Mouse (Mus musculus) CD4-positive, CD25-positive, alpha-beta regulatory T cell, adult 2 months (primary cell): ENCODE measurements around the gene Ttll4.

Experiments used
- DNase-seq: peaks from one replicate; pipeline ENCODE4 v3.0.0-alpha.2; 2012; ENCODE audit warnings: low read depth, low spot score

Ttll4 gene

DNA sequence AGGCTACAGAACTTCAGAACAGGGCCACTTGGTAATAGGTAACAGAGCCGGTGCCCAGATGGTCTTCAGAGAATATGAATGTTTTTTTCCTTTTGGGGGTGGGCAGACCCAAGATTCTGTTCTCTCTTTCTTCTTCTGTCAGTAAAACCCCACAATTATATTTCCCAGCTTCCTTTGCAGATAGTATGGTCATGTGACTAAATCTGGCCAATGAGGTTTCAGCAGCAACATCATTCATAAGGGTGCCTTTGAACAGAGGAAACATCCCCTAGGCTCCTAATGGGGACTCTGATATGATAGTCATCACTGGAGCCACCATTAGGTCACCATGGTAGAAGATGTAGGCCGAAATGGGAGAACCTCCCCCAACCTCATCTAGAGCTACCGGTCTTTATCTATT is 91.3 kb downstream of the Ttll4 start:
- DNase-seq = no peak
